Mouse (Mus musculus): ENCODE measurements around the gene Polr2h. TPM values are rescaled to one million over a fixed set of nuclear protein-coding genes. Genes with fewer than 3 reads are reported as not detected.
"Not testable (repeated sequence)": the region's sequence is repeated elsewhere in the genome, so short reads cannot be mapped to it uniquely, and the experiment has no call there.

Gene Polr2h
- total RNA-seq (2021), result 10 to 100 TPM; 10.9 to 14.1 TPM
- long read RNA-seq, experiment 1, transcript Polr2h-201 (5 exons, 950 nt), result major isoform, 6 of 6 reads
- long read RNA-seq, experiment 1, partial matches to known transcripts, result 0 of 6 reads
- long read RNA-seq, experiment 1, other reads (novel, unspliced or antisense), result 0 of 6 reads
- long read RNA-seq, experiment 2, transcript Polr2h-201 (5 exons, 950 nt), result major isoform, 10 of 10 reads
- long read RNA-seq, experiment 2, partial matches to known transcripts, result 0 of 10 reads
- long read RNA-seq, experiment 2, other reads (novel, unspliced or antisense), result 0 of 10 reads

DNA sequence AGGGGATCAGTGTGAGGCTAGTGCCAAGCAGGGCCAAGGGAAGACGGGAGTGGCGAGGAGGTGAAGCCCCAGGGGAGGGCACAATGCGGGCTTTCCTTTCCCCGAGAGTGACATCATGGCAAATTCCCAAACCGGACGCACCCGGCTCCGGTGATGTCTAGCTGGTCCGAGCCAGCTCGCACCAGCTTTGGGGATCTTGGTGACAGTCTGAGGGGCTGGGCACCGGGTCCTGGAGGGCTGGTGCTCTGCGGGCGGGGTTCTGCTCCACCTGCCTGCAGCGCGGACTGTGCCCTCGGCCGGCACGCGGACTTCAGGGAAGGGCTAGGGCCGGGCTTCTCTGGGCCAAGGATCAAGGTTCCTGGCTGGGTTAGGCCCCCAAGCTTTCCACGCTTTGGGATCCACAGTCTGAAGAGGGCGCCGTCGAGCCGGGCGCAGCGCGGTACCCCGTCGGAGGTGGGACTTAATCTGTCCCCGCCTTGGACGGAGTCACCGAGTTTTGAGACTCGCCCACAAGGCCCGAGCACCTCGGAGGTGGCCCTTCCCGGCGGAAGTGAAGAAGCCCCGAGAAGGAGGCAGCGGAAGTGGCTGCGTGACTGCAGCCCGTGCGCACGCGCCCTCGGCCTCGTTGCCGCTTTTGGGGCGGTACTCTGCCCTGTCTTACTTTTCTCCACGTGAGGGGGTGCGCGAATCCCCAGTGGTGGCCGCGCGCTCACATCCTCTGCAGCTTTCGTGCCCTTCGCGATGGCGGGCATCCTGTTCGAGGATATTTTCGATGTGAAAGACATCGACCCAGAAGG, at the start of gene Polr2h, which contains the start of gene Clcn2:
Gene Polr2h, plus strand, starts transcription at position 485 of the 797 bp plus-strand sequence.
Gene Clcn2, minus strand, starts transcription at position 566 of the 797 bp plus-strand sequence.
- intact Hi-C loops (cut with DNase I; ENCODE audit: low total_unique reads), result no loop called here
- DNase-seq, result peak; percentile 97

DNA sequence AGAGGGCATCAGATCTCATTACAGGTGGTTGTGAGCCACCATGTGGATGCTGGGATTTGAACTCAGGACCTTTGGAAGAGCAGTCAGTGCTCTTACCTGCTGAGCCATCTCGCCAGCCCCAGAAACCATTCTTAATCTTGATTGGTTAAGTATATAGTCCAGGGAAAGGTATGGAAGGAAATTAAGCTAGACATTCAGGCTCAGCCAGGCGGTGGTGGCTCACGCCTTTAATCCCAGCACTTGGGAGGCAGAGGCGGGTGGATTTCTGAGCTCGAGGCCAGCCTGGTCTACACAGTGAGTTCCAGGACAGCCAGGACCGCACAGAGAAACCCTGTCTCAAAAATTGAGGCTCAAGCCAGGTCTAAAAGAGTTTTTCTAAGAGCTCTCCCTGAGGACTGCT, 49.5 kb upstream of the Polr2h start, which contains the start of gene Eif4g1:
Gene Eif4g1, plus strand, starts transcription at position 301 of the 400 bp plus-strand sequence.
- DNase-seq; intact Hi-C loops (cut with DNase I; ENCODE audit: low total_unique reads): not testable (repeated sequence)

GRCm38 (mm10) chr16:20670291-20670690, 47.2 kb upstream of the Polr2h start:
- intact Hi-C loops (cut with DNase I; ENCODE audit: low total_unique reads), result no loop called here
- DNase-seq, result no peak

DNA sequence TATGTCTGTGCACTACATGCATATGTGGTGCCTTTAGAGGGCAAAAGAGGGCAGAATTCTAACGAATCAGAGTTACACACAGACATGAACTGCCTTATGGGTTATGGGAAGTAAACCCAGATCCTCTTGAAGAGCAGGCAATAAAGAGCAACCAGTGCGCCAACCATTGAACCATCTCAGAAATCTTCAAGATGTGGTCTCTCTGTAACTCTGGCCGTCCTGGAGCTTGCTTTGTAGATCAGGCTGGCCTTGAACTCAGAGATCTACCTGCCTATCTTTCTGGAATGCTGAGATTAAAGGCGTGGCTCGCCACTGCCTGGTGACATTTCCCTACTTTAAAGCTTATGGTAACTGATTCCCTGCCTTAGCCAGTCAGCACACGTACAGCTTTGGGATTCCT, 45.6 kb upstream of the Polr2h start:
- DNase-seq, result no peak
- intact Hi-C loops (cut with DNase I; ENCODE audit: low total_unique reads), result no loop called here

- intact Hi-C loops (cut with DNase I; ENCODE audit: low total_unique reads), result no loop called here
- DNase-seq, result peak; percentile 97
Observed at GRCm38 (mm10) chr16:20672500-20672902, 45.0 kb upstream of the Polr2h start.

DNA sequence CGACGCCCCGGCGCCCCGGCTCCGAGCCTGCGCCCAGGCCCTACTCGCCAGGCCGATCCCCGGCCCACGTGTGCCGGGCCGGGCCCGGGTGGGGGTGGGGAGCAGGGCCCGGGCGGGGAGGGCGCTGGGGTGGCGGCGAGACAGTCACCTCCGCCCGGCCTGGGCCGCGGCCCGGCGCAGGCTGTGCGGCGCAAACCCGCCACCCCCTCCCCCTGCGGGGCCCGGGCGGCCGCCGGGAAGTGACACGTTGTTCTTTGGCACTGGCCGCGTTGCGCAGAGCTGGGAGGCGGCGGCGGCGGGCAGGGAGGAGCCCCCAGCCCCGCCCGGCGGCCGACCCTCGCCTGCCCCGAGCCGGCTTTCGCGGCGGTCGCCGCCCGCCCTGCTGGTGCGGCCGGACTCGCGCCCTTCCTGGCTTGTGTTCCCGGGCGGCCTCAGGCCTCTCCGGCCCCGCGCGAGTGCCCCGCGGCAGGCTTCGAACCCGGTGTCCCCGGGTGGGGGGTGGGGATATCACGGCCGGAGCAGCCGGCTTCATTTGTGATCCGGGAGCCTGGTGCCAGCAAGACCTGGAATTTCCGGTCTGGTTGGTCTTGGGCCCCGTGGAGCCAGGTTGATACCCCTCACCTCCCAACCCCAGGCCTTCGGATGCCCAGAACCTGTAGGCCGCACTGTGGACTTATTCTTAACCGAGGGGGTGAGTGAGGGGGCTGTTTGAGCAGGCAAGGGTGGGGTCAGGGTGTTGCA, 44.3 kb upstream of the Polr2h start:
- intact Hi-C loops (cut with DNase I; ENCODE audit: low total_unique reads), result no loop called here
- DNase-seq, result peak; percentile 74

GRCm38 (mm10) chr16:20673706-20674303, 43.7 kb upstream of the Polr2h start:
- intact Hi-C loops (cut with DNase I; ENCODE audit: low total_unique reads), result no loop called here
- DNase-seq, result peak; percentile 23

DNA sequence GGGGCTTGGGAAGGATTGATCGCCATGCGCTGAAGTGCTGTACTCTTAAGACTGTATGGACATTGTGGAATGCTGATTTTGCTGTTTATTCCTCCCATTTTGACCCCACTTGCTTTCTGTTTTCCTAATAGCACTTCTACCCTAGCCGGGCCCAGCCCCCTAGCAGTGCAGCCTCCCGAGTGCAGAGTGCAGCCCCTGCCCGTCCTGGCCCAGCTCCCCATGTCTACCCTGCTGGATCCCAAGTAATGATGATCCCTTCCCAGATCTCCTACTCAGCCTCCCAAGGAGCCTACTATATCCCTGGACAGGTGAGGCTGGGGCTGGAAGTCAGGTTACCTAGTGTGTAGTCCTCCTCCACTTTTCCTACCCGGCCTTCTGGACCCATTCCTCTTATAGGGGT, 42.3 kb upstream of the Polr2h start:
- DNase-seq, result no peak

DNA sequence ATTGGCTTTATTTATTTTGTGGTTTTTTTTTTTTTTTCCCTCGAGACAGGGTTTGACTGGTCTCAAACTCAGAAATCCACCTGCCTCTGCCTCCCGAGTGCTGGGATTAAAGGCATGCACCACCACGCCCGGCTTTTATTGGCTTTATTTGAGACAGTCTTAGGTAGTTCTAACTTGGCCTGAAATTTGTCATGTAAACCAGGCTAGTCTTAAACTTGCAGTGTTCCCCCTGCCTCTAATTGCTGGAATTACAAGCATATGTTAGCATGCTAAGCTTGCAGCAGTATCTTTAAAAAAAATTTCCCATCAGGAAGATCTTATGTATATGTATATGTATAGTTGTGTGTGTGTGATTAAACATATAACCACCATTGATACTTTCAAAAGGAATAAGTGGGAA, 40.8 kb upstream of the Polr2h start:
- DNase-seq, result no peak
- intact Hi-C loops (cut with DNase I; ENCODE audit: low total_unique reads), result no loop called here

More for the DNA sequence above, 42.3 kb upstream of the Polr2h start:
- intact Hi-C loops (cut with DNase I; ENCODE audit: low total_unique reads), result no loop called here

DNA sequence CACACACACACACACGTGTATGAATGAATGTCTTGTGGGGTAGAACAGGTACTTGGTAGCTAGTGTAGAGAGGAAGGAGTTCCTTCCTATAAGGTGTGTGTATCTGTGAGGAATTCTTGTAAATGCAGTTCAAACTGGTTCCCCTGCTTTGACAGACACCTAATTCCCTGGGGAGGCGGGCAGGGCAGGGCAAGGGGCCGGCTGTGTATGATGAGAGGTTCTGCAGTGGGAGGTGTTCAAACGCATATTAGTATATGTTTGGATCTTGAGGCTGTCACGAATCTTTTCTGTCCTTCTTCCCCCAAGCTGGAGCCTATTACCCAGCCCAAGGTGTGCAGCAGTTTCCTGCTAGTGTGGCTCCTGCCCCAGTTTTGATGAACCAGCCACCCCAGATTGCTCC, 40.1 kb upstream of the Polr2h start:
- intact Hi-C loops (cut with DNase I; ENCODE audit: low total_unique reads), result no loop called here
- no peak for DNase-seq

DNA sequence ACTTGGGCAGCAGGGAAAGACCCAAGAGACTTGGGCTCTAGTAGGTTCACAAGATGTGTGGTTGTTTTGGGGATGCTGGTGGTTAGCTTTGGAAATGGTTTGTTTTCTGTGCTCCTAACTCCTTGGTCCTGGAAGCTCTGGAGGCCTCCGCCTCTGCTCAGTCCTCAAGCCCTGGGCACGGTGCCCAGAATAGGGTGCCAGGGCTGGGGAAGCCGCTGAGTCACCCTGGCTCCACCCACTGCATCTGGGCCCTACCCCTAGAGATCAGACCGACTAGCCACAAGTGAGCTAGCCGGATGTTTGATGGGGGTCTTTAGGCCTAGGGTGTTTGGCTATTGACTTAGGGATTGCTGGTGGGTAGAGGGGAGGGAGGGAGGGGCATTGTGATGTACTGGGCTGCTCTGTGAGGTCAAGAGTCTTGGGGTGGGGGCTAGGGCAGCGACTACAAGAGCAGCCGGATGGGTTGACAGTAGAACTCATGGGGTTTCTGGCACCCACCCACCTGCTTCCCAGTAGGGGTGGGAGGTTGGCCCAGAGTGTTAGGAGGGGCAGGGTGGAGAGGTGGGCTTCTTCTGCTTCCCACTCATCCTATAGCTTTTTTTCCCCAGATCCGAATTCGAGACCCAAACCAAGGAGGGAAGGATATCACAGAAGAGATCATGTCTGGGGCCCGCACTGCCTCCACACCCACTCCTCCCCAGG, 39.3 kb upstream of the Polr2h start:
- DNase-seq, result peak; percentile 90
- intact Hi-C loops (cut with DNase I; ENCODE audit: low total_unique reads), result no loop called here

- intact Hi-C loops (cut with DNase I; ENCODE audit: low total_unique reads), result no loop called here
- DNase-seq, result no peak
Observed at GRCm38 (mm10) chr16:20690774-20691173, 26.7 kb upstream of the Polr2h start.

DNA sequence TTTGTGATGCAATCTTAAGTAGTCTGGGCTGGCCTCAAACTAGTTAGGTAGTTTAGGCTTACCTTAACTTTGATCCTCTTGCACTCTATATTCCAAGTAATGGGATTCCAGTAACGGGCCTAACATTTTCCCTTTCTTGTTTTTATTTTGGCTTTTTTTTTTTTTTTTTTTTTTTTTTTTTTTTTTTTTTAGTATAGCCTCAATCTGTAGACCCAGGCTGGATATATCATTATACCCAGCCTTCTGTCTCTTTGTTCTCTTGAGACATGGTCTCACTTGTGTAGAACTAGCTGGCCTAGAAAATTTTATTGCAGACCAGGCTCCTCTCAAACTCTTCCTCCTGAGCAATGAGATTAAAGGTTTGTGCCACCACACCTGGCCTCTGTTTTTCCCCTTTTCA, 25.8 kb upstream of the Polr2h start:
- intact Hi-C loops (cut with DNase I; ENCODE audit: low total_unique reads), result no loop called here
- DNase-seq, result no peak

DNA sequence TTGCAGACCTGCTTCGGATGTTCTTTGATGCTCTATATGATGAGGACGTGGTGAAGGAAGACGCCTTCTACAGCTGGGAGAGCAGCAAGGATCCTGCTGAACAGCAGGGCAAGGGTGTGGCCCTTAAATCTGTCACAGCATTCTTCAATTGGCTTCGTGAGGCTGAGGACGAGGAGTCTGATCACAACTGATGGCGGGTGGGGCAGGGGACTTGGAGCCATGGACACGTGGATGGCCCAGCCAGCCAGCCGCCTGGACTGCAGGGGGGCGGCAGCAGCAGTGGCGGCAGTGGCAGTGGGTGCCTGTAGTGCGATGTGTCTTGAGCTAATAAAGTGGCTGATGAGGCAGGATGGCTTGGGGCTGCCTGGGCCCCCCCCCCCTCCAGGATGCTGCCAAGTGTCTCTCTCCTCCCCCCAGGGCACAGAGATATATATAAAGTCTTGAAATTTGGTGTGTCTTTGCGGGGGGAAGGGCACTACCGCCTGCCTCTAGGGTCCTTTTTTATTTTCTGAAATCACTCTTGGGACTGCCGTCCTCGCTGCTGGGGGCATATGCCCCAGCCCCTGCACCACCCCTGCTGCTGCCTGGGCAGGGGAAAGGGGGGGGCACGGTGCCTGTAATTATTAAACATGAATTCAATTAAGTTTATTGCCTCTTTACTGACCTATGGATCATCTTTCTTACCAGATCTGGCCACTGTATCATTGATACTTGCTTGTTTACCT, 25.1 kb upstream of the Polr2h start:
- intact Hi-C loops (cut with DNase I; ENCODE audit: low total_unique reads), result no loop called here

GRCm38 (mm10) chr16:20693111-20693701, 24.3 kb upstream of the Polr2h start, which contains the start of gene Fam131a:
Gene Fam131a, plus strand, starts transcription at chr16:20693241.
- intact Hi-C loops (cut with DNase I; ENCODE audit: low total_unique reads), result no loop called here
- peak; percentile 90 for DNase-seq

More for the DNA sequence above, 25.1 kb upstream of the Polr2h start:
- DNase-seq, result no peak

- DNase-seq, result peak; percentile 67
- intact Hi-C loops (cut with DNase I; ENCODE audit: low total_unique reads), result no loop called here
Observed at GRCm38 (mm10) chr16:20694781-20695180, 22.7 kb upstream of the Polr2h start.

- intact Hi-C loops (cut with DNase I; ENCODE audit: low total_unique reads), result no loop called here
- peak; percentile 87 for DNase-seq
Observed at GRCm38 (mm10) chr16:20695622-20696323, 21.7 kb upstream of the Polr2h start.
